Mouse (Mus musculus): Measurements from ENCODE around the gene Psmd11. TPM values are rescaled to one million over a fixed set of nuclear protein-coding genes. Genes with fewer than 3 reads are reported as not detected.

Psmd11 gene
- polyA plus RNA-seq (2017; shearing (Covaris generic)): 188 TPM

GRCm38 (mm10) chr11:80428381-80429008, at the start of gene Psmd11:
Gene Psmd11, plus strand, starts transcription at chr11:80428615.

GRCm38 (mm10) chr11:80383019-80383625, 45.3 kb upstream of the Psmd11 start, which contains the start of gene Zfp207:
Gene Zfp207, plus strand, starts transcription at chr11:80383279.

GRCm38 (mm10) chr11:80476222-80477189, 48.1 kb downstream of the Psmd11 start, which contains the start of gene Cdk5r1:
Gene Cdk5r1, plus strand, starts transcription at chr11:80477023.

Other genes starting within 250 kb of the Psmd11 start
- gene Rnf135, start 244.8 kb upstream of the Psmd11 start, polyA plus RNA-seq (2017; shearing (Covaris generic)): 18.2 TPM
- gene Rhot1, start 219.6 kb upstream of the Psmd11 start, polyA plus RNA-seq (2017; shearing (Covaris generic)): 28.8 TPM
- 0.76 TPM for gene Rhbdl3, start 127.7 kb upstream of the Psmd11 start, polyA plus RNA-seq (2017; shearing (Covaris generic))
- gene 5730455P16Rik, start 50.6 kb upstream of the Psmd11 start, polyA plus RNA-seq (2017; shearing (Covaris generic)): 16.9 TPM
- 301 TPM for gene Zfp207, start 45.3 kb upstream of the Psmd11 start, polyA plus RNA-seq (2017; shearing (Covaris generic))
- gene Cdk5r1, start 48.4 kb downstream of the Psmd11 start, polyA plus RNA-seq (2017; shearing (Covaris generic)): 0.45 TPM